Mouse (Mus musculus) kidney, postnatal 0 days (tissue): Measurements from ENCODE around the gene Tnrc6c. TPM values are rescaled to one million over a fixed set of nuclear protein-coding genes. Genes with fewer than 3 reads are reported as not detected.
A peak's percentile ranks its signal among the peaks of the same experiment; 100 is the strongest.

ENCODE experiments used
- ATAC-seq: fragments of 200-750 bp; cut with Nextera tagmentation; replicated peaks from 2 replicates; pipeline ENCODE4 v1.8.0; 2017; ENCODE audit warnings: low read depth, moderate number of reproducible peaks, moderate TSS enrichment, moderate library complexity; ENCODE audit not compliant: low FRiP score
- DNase-seq: peaks from one replicate; pipeline ENCODE4 v3.0.0-alpha.2; 2016; ENCODE audit warnings: low spot score
- H3K27ac ChIP-seq: fragments of 300-500 bp; sonication (generic); 2 replicates; pipeline ENCODE4 v1.5.1; 2014; ENCODE audit warnings: mild to moderate bottlenecking
- H3K27me3 ChIP-seq: fragments of 300-500 bp; sonication (generic); 2 replicates; pipeline ENCODE4 v1.6.1; 2014; ENCODE audit warnings: low read length, mixed read lengths; ENCODE audit not compliant: insufficient read depth
- H3K36me3 ChIP-seq: fragments of 300-500 bp; sonication (generic); 2 replicates; pipeline ENCODE4 v1.6.1; 2014; ENCODE audit warnings: low read length, mixed read lengths; ENCODE audit not compliant: insufficient read depth
- H3K4me1 ChIP-seq: fragments of 300-500 bp; sonication (generic); replicated peaks from 2 replicates; pipeline ENCODE4 v1.6.1; 2014; ENCODE audit warnings: antibody characterized with exemption, low read length, mixed read lengths; ENCODE audit not compliant: insufficient read depth
- H3K4me2 ChIP-seq: fragments of 300-500 bp; sonication (generic); 2 replicates; pipeline ENCODE4 v1.6.1; 2014; ENCODE audit warnings: mild to moderate bottlenecking, low read length, moderate library complexity, mixed read lengths
- H3K4me3 ChIP-seq: fragments of 300-500 bp; sonication (generic); replicated peaks from 2 replicates; pipeline ENCODE4 v1.5.1; 2014; ENCODE audit warnings: low read depth, low read length
- H3K9ac ChIP-seq: fragments of 300-500 bp; sonication (generic); 2 replicates; pipeline ENCODE4 v1.6.1; 2014; ENCODE audit warnings: low read depth, low read length
- H3K9me3 ChIP-seq: fragments of 300-500 bp; sonication (generic); replicated peaks from 2 replicates; pipeline ENCODE4 v1.6.1; 2016; ENCODE audit warnings: low read length, inconsistent platforms, mixed read lengths
- CTCF ChIP-seq: IDR thresholded peaks from 2 replicates; pipeline ENCODE4 v1.5.1; 2016; ENCODE audit warnings: antibody characterized with exemption, low read depth, mild to moderate bottlenecking, moderate library complexity
- WGBS: fragments of 180-500 bp; shearing (Covaris S2); extraction: QIAGEN DNeasy Blood & Tissue Kit; methylation state at CpG from one replicate; pipeline ENCODE4 v1.1.7; 2014; 5-methylcytosine and 5-hydroxymethylcytosine counted together
- polyA plus RNA-seq: library from polyadenylated mRNA; unstranded; fragments of >200 nt; fragmentation: Nextera tagmentation; extraction: Ambion mirVana; gene quantifications from 2 replicates; pipeline ENCODE4 v1.2.1, GENCODE M21; 2015

The Tnrc6c gene
- polyA plus RNA-seq, 1 experiment from 2014 or later: 8.7 TPM

DNA sequence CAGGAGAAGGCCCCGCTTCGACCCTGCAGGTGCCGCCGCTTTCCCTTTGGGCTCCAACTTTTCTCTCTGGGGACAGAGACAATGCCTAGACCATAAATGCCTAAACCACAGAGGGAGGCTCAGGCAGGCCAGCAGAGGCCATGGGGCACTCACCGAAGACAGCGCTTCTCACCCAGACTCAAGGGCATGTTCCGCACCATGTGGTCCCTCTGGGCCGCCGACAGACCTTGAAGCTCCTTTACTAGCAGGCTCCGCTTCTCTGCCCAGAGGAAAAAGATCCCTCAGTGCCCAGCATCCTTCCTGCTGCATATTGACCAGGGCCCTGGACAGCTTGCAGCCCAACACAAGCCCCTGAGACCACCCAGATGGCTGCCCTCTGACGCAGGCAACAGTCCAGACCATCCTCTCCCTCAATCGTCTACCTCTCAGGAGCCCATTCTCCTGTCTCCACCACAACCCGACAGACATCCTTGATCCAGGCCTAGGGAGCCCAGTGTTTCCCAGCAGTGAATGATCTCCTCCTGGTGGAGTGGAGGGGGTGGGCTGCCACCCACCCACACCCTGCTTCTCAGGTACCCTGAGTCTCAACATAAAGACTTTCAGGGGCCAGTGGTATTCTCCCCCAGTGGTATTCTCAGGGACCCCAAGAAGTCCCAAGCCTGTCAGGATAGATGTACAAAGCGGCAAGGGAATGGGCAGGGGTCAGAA lies 122.2 kb downstream of the Tnrc6c start:
- WGBS: 80% methylated on average over 14 of the region's 14 CpGs
- Histone ChIP-seq H3K36me3 (peaks cover 30% of the 10 kb centered on the region), H3K4me3 (no peak overlapping the region), H3K9me3 (no peaks in the 10 kb centered on the region), H3K9ac (no peak overlapping the region), H3K4me1 (peaks cover 19% of the 10 kb centered on the region), H3K27ac (no peak overlapping the region), H3K4me2 (no peak overlapping the region), H3K27me3 (no peaks in the 10 kb centered on the region)
- ATAC-seq (no peak), DNase-seq (no peak)
- TF ChIP-seq CTCF: no peak

DNA sequence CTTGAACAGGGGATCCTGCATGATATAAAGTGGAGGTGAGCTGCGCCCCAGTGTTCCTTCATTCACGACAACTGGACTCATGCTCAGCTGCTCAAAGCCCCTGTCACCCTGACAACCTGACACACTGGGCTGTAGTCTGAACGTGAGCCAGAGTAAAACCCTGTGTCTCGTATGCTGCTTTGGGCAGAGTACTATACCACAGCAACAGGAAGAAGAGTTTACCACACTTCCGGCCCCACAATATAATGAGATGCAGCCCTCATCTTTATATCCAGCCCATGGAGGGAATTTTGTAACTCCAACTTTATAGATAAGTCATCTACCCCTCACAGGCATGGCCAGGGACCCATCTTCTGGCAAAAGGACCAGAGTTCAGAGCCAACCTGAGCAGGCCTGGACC lies 123.0 kb downstream of the Tnrc6c start:
- H3K9me3 ChIP-seq: no peaks in the 10 kb centered on the region
- H3K9ac ChIP-seq: no peak overlapping the region
- 86% methylated on average over 5 of the region's 5 CpGs for WGBS
- H3K4me1 ChIP-seq: peaks cover 28% of the 10 kb centered on the region
- H3K4me2 ChIP-seq: no peak overlapping the region
- no peaks in the 10 kb centered on the region for H3K27me3 ChIP-seq
- DNase-seq: no peak
- peaks cover 30% of the 10 kb centered on the region for H3K36me3 ChIP-seq
- no peak overlapping the region for H3K4me3 ChIP-seq
- no peak for TF ChIP-seq CTCF
- ATAC-seq: no peak
- peak overlapping the region; percentile 99; the same call in 1 of the 2 replicates for H3K27ac ChIP-seq

DNA sequence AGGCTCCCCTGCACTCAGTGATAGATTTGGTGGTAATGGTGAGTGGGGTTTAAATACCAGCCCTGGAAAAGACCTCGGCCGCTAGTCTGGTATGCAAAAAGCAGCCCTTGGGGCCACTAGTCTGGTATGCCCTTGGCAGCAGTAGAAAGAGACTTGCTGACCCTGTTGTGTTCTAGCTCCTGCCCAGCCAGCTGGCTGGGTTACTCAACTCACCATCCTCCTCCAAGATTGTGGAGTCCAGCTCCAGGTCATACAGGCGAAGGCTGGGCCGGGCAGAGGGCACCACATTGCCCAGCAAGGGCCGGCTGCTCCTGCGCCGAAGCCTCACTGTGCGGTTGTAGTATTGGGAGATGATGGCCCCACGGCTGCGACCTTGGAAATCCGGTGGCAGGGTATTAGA lies 123.9 kb downstream of the Tnrc6c start:
- no peak overlapping the region; the same call in 1 of the 2 replicates for H3K4me2 ChIP-seq

DNA sequence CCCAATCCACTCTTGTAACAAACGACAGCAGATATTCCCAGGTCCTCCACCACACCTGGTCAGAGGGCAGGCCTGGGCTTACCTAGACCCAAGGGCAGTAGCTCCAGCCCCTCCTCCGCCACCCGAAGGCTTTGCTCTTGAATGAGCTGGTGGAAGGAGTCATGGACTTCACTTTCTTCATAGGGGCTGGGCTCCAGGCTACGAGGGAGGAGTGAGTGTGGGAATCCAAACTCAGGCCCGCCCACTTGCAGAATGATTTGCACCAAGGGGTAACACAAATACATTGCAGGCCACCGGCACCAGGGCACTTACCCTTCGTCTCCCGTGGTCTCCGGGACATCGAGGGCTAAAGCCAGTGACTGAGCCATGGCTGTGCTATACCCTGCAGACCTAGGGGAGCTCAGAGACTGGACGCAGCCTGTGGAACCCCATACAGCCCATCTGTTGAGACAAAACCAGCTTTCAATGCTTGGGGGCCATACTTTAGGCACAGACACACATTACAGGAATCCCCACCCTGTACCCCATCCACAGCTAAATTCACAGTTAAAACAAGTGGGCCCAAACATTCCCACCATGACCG lies 124.9 kb downstream of the Tnrc6c start:
- Histone ChIP-seq H3K27ac (peak overlapping the region; percentile 99), H3K36me3 (peaks cover 25% of the 10 kb centered on the region), H3K27me3 (no peaks in the 10 kb centered on the region), H3K4me2 (peak overlapping the region; percentile 97), H3K4me1 (peaks cover 36% of the 10 kb centered on the region), H3K4me3 (peak overlapping the region; percentile 46), H3K9ac (peak overlapping the region; percentile 68), H3K9me3 (no peaks in the 10 kb centered on the region)
- DNase-seq (peak; percentile 79), ATAC-seq (no peak; the same call in 1 of the 2 replicates)
- WGBS: 24% methylated on average over 12 of the region's 12 CpGs
- no peak for TF ChIP-seq CTCF

More for the DNA sequence above, 123.9 kb downstream of the Tnrc6c start:
- Histone ChIP-seq H3K9me3 (no peaks in the 10 kb centered on the region), H3K4me3 (no peak overlapping the region), H3K4me1 (peaks cover 31% of the 10 kb centered on the region), H3K27me3 (no peaks in the 10 kb centered on the region), H3K27ac (peak overlapping the region; percentile 99), H3K9ac (no peak overlapping the region), H3K36me3 (peaks cover 26% of the 10 kb centered on the region)
- no peak for ATAC-seq
- 86% methylated on average over 11 of the region's 11 CpGs for WGBS
- DNase-seq: no peak
- TF ChIP-seq CTCF: no peak

DNA sequence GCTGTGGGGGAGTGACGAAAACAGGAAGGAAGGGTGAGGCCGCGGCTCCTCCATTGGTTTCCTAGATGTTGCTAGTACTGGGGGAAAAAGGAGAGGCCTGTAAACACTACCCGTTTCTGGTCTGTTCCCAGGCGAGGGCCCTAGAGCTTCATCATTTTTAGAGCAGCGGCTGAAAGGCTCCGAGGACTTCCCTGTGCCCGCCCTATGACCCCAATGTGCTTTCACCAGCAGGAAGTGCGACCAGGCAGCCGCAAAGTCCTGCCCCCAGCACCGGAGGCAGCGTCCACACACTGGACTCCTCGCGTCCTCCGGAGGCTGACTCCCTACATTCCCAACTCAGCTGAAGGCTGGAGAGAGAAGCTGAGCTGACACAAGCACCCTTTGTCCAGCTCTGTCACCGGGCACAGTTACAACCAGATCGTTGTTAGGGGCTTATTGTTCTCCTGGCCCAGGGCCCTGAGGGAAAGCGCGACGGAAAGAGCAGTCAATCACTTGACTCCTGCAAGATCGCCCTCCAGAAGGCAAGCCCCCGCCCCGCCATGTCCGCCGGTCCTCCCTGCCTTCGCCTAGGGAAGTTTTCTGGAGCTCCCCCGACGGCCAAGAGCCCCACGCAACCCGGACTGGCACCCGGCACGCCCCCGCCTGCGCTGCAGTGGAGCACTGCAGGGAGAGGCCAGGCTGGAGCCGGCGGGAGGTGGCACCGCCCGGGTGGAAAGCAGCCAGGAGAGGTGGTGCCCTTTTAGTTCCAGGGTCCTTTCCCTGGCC lies 125.5 kb downstream of the Tnrc6c start:
- Histone ChIP-seq H3K9me3 (no peaks in the 10 kb centered on the region), H3K4me2 (peak overlapping the region; percentile 97), H3K4me3 (peak overlapping the region; percentile 46), H3K4me1 (peaks cover 36% of the 10 kb centered on the region), H3K9ac (peak overlapping the region; percentile 68), H3K27me3 (no peaks in the 10 kb centered on the region), H3K27ac (peak overlapping the region; percentile 99), H3K36me3 (peaks cover 22% of the 10 kb centered on the region)
- DNase-seq: peak; percentile 91
- WGBS: under 1% methylated on average over 38 of the region's 38 CpGs
- no peak for TF ChIP-seq CTCF
- ATAC-seq: peak; percentile 10; the same call in 1 of the 2 replicates

DNA sequence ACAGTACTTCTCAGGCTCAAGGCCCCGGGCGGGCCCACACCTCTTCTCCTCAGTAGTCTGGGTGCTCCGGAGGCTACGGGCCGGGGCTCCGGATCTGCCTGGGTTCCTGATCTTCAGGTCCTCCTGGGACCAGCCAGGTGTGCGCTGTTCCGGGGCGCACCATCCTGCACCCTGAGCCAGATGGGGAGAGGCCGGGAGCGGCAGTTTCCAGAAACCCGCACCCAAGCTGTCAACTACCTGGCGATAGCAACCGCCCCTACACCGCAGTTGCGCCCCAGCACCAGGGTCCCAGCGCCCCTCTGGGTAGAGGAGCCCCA lies 126.1 kb downstream of the Tnrc6c start:
- Histone ChIP-seq H3K27ac (peak overlapping the region; percentile 99), H3K36me3 (peaks cover 21% of the 10 kb centered on the region), H3K4me2 (peak overlapping the region; percentile 97), H3K4me3 (peak overlapping the region; percentile 46), H3K9me3 (no peaks in the 10 kb centered on the region), H3K9ac (peak overlapping the region; percentile 68), H3K27me3 (no peaks in the 10 kb centered on the region), H3K4me1 (peaks cover 36% of the 10 kb centered on the region)
- DNase-seq (no peak), ATAC-seq (no peak; the same call in 1 of the 2 replicates)
- under 1% methylated on average over 17 of the region's 17 CpGs for WGBS
- no peak for TF ChIP-seq CTCF
